Mouse (Mus musculus) erythroblast, adult 5-6 weeks (primary cell): ENCODE data around the gene Ccna2. TPM values are rescaled to one million over a fixed set of nuclear protein-coding genes. Genes with fewer than 3 reads are reported as not detected.
"Not testable (repeated sequence)": the region's sequence is repeated elsewhere in the genome, so short reads cannot be mapped to it uniquely, and the experiment has no call there.

Experiments
- ATAC-seq: replicated peaks from 2 replicates; pipeline ENCODE4 v1.8.0; 2016; ENCODE audit warnings: moderate number of reproducible peaks, mild to moderate bottlenecking, moderate TSS enrichment, inconsistent platforms; ENCODE audit not compliant: poor library complexity, low FRiP score, severe bottlenecking
- total RNA-seq, 2 experiments: library from RNA; stranded (forward) in 1 of 2; stranded (reverse) in 1 of 2; fragments of 150-400 nt in 1 of 2; fragments of 200-764, 138-1000 nt in 1 of 2; gene quantifications; 2 replicates each; pipeline versions ENCODE4 v1.2.3 to v1.2.4; 2015 to 2017; ENCODE audit warnings: low replicate concordance in 2 of 2

Ccna2 gene
- total RNA-seq (2015; ENCODE audit: low replicate concordance) (116 and 159 TPM in 2 replicates), total RNA-seq (2017; ENCODE audit: low replicate concordance) (147 and 151 TPM in 2 replicates)

DNA sequence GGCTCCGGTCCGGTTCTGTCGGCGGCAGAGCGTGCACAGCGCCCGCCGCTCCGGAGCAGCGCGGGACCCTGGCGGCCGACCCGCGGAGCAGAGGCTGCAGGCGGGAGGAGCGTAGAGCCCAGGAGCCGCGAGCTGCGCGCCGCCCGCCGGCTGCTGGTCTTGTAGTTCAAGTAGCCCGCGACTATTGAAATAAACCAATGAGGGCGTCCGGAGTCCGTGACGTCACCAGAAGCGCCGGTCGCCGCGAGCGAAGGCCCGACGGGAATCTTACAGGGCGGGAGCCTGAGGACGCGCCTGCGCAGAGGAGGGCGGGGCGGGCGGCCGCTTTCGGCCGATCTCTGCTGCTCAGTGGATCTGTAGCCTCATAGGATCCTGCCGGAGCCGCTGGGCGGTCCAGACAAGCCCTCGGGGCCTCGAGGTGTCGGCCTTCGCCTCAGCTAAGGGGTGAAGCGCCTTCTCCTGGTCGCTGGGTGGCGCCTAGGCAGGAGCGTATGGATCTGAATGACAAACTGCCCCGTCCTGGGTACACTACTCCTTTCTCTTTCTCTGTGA lies at the start of gene Ccna2:
Gene Ccna2 (minus strand): TSS at position 324 of the 552 bp plus-strand sequence.
- ATAC-seq, result peak; percentile 92

DNA sequence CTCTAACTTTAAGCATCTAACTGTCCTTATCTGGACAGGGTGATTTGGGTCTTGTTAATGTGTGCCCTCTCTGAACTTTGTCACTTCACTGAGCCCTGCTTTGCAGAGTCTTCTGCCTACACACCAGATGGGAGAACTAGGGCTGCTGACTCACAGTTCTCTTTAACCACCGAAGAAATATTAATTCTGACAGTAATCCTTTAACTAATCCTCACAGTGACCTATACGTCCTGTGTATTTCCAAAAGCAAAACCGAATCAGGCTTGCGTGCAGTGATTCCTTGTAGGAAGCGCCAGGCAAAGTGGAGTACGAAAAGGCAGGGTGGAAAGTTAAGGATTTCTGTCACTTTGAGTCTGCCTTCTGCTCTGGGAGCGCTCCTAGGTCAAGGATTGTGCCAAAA lies 46.2 kb upstream of the Ccna2 start:
- ATAC-seq, result no peak

DNA sequence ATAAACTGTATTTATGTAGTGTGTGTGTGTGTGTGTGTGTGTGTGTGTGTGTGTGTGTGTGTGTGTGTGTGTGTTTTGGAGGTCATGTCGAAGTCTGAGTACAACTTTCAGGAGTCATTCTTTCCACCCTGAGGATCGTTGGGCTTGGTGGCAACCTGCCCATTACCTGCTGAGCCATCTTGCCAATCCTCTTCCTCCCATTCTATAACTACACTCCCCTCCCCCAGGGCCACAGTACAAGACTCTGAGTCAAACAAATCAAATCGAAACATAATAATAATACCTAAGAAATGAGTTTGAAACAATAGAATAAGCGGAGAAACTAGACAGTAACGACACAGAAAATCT lies 41.9 kb upstream of the Ccna2 start:
- ATAC-seq, result no peak

DNA sequence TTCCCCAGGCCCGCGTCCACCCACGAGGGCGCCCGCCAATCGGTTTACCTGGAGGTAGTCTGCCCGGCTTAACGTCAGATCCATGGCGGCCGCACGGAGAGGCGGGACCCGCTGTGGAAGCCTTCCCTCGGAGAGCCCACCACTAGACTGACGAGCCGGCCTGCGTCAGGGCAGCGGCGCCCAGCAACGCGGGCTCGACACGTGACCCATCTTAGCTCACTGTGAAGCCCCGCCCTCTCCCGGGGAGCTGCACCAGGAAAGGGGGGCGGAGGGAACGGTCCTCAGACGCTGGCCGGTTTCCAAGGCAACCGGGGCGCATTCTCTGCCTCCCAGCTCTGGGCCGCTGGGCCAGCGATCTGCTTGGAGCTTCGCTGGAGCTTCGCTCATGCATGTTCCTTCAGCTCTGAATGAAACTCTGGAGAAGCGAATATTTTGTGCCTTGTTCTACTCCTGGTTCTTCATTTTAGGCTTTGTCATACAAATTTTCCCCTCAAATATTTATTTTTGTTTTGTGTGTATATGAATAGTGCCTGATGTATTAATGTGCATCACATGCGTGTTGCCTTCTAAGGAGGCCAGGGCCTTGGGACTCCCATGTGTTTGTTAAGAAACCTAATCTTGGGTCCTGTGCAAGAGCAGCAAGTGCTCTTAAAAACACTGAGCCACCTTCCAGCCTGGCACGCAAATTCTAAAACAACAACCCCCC lies 41.4 kb upstream of the Ccna2 start, which contains the start of gene Bbs7:
Gene Bbs7 (minus strand): TSS at position 276 of the 706 bp plus-strand sequence.
- ATAC-seq, result peak; percentile 100

DNA sequence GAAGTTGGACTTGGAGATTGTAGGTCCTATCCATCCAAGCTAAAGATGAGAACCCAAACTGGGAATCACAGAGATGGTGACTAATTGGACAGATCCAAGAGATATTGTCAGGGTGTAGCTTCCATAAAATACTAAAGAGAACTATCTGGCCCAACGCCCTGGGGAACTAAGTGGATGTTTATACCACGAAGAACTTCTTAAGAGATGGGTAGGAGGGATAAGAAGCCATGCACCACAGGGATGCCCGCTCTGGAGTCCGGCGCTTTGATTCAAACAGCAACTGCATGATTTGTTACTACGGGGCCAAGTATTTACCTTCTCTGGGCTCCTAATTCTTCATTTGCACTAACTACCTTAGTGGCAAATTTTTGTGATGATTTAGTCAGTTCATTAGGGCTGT lies 40.7 kb upstream of the Ccna2 start:
- ATAC-seq, result no peak

DNA sequence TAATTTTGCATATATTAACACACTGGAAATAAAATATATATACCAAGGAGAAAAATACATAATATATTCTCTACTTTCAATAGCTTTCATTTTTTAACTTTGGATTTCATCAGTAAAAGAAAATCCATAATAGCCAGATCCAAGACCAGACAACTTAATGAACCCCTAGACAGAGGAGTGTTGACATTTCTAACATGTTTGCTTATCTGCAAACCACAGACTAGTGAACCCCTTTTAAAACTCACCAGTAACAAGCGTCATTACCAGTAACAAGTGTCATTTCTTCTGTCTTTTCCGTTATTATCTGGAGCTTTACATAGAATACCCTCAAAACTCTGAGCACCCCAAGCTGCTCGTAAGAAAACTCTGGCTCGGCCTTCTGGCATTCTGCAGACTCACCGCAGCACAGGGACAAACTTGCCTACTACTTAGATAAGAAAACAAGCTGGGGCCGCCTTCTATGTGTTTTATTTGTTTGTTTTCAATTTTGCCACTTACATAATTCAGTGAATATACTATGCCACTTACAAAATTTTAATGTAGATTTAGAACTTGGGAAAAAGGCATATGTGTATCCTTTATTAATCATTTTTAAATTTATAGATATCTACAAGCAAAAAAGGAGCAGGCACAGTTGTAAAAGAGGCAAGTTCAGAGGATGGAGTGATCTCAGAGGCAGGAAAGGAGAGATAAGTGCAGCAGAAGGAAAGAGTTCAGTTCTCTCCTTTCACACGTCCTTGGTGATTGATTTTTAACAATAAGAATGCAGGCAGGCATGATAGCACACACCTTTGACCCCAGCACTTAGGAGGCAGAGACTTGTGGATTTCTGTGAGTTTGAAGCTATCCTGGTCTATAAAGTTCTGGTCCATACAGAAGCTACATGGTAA lies 34.2 kb upstream of the Ccna2 start:
- ATAC-seq, result peak; percentile 91

DNA sequence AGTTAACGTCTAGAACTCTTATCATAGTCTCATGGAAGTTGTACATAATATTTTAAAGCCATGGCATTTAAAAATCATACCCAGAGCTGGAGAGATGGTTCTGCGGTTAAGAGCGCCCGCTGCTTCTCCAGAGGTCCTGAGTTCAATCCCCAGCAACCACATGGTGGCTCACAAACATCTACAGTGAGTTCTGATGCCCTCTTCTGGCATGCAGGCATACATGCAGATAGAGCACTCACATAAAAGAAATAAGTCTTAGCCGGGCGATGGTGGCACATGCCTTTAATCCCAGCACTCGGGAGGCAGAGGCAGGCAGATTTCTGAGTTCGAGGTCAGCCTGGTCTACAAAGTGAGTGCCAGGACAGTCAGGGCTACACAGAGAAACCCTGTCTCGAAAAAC lies 27.8 kb upstream of the Ccna2 start:
- ATAC-seq, result not testable (repeated sequence)

DNA sequence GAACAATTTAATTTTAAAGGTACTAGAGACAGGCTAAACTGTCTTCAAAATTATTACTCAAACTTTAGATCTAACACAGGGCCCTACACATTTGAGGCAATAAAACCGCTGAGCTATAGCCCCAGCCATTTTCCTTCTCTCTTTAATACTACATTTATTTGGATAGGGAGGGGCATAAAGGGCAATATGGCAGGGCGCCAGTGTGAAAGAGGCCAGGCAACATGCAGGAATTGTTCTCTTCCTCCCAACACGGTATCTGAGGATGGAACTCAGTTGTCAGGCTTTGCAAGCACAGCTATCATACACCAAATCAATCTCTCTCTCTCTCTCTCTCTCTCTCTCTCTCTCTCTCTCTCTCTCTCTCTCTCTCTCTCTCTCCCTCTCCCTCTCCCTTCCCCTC lies 26.9 kb upstream of the Ccna2 start:
- no peak for ATAC-seq

DNA sequence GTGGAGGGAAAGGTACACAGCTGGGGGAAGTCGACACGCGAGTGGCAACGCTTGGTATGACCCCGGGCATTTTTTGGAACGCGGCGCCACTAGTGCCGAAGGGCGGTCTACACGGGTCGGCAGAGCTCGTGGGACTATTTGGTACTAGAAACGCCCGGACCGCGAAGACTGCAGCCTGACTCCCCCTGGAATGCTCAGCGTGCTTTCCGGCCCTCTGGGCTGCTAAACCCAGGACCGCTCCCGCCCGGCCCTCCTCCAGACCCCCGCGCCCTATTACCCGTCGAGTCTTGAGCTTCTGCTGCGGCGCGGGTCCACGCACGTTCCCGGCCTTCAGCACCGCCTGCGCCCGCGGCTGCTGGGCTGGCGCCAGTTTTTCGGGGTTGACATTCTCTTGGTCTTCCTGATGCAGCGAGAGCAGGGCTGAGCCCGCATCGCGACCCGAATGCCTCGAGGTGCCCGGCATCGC lies 556 bp downstream of the Ccna2 start:
- ATAC-seq, result no peak

DNA sequence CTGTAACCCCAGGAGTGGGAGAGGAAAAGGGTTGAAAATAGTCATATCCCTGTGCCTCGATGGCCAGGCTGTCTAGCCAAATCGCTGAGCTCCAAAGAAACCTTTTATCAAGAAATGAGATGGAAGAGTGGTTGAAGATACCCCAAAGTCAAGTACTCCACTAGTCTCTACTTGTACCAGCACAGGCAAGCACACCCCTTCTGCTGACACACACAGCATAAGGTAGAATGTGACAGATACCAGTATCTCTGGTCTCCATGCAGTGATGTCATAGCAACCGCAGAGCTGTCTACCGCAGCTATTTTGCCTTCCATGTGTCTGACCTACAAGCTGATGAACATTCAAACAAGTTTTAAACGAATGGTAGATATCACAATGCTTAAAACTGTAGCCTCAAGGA lies 2.1 kb downstream of the Ccna2 start:
- peak; percentile 80 for ATAC-seq

DNA sequence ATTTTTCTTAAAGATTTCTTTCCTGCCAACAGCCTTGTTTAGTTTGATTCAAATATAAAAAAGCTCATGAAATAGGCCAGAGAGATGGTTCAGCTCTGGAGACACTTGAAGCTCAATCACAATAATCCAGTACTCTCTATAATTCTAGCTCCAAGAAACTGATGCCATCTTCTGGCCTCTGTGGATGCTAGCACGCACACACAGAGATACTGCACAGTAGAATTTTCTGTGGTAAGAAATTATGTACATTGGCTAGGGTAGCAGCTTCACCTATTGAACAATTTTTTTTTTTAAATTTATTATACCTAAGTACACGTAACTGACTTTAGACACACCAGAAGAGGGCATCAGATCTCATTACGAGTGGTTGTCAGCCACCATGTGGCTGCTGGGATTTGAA lies 8.3 kb downstream of the Ccna2 start:
- no peak for ATAC-seq

DNA sequence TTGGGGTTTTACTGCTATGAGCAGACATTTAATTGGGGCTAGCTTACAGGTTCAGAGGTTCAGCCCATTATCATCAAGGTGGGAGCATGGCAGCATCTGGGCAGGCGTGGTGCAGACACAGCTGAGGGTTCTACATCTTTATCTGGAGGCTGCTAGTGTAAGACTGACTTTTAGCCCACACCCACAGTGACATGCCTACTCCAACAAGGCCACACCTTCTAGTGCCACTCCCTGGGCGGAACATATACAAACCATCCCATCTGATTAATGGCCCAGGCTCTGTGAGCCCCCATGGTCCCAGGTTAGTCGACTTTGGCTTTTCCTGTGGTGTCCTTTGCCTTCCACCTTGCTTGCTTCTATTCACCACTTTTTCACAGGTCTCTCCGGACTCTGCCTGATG lies 12.3 kb downstream of the Ccna2 start:
- ATAC-seq, result peak; percentile 91

DNA sequence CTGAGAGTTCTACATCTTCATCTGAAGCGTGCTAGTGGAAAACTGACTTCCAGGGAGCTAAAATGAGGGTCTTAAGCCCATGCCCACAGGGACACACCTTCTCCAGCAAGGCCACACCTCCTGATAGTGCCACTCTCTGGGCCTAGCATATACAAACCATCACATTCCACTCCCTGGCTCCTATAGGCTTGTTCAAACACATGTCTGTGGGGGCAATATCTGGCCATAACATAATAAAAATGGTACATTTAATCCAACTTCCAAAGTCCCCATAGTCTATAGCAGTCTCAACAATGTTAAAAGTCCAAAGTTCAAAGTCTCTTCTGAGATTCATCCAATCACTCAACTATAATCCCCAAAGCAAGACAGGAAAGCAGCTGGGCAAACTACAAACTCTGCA lies 14.3 kb downstream of the Ccna2 start:
- ATAC-seq, result no peak

DNA sequence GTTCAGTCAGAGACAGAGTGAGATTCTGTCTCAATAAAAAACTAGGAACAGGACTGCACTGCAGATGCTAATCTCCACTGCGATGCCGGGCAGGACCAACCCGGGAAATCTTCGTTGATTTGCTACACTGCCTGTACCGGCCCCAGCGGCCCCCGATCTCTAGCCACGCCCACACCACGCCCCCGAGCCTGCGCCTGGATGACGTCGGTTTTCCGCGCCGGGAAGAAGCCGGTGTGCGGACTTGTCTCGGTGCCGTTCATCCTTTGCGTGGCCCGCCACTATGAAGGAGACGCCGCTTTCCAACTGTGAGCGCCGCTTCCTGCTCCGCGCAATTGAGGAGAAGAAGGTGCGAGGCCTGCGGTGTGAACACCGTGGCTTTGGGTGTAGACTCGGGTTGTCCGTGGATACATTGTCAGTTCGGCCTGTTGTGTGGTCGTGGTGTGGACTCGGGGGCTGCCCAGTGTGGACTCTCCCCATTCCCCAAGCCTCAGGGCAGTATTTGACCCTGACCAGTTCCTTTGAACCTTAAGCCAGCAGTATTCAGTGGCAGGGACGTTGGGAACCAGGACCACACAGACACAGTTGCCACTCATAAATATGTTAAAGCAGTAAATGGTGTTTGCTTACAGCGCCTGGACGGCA lies 19.4 kb downstream of the Ccna2 start, which contains the start of gene Exosc9:
Gene Exosc9 (plus strand): TSS at position 201 of the 642 bp plus-strand sequence.
- peak; percentile 100 for ATAC-seq

DNA sequence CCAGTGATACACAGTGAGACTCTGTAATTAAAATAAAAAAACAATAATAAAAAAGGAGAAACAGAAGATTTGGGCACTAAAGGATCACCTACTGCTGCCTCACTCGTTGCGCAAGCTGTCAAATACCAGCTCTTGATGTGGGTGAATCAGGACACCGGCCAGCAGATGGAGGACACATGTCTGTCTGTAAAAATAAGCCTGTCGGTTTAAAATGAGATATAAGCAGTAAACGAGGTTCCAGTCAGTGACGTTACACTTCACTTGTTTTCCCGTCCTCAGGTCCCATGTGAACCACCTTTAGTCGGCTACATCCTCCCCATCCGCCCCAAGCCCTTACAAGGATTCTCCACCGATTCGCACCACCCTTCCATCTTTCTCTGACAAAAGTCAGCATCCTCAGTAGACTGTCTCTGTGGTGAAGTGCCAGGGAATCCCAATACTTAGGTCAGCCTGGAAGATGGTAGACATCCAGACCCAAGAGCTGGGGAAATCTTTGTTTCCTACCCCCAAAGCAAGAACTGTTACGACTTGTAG lies 20.0 kb downstream of the Ccna2 start:
- peak; percentile 36 for ATAC-seq

DNA sequence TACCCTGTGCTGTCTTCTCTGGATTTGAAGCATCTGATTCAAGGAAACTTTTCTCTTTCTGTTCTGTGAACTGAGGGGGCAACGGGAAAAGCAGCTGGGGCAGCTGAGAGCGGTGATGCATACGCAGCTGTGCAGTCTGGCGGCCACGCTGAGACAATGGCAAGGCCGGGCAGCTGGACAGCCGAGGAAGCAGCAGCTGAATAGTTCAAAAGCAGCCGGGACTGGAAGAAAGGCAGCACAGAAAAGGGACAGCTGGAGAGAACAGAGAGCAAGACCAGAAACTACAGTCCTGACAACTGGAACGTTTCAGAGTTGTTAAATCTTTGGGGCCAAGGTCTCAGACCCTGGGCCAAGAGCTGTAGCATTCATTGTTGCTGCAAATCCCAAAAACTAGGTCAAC lies 20.6 kb downstream of the Ccna2 start:
- ATAC-seq, result no peak

DNA sequence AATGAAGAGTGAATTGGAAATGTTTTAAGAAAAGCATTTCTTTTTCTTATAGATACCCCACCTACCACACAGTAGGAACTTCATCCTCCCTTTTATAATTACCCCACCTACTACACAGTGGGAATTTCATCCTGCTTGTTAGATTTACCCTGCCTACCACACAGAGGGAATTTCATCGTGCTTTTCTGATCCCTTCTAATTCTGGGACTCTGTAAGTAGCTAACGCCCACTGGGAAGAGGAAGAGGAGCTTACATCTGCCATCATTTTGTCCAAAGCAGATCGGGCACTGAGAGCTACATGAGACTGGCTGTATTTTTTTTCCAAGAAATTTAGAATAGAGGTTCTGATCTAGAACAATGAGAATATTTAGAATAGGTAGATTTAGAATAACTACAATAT lies 27.0 kb downstream of the Ccna2 start:
- ATAC-seq, result no peak

DNA sequence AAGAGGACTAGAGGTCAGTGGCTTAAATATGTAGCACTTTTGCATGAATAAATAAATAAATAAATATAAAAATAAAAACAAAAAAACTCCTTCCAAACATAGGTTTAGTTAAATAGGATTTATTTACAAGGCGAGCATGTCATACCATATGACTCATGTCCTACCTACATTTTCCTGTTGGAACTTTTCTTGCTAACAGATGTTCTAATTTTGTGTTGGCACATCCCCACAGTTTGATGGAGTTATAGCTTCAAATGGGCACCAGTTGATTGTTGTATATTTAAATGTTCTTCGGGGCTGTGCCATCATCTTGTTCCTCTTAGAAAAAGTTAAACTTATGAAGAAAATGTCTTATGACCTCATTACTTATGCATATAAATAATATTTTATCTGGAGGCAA lies 30.6 kb downstream of the Ccna2 start:
- no peak for ATAC-seq

DNA sequence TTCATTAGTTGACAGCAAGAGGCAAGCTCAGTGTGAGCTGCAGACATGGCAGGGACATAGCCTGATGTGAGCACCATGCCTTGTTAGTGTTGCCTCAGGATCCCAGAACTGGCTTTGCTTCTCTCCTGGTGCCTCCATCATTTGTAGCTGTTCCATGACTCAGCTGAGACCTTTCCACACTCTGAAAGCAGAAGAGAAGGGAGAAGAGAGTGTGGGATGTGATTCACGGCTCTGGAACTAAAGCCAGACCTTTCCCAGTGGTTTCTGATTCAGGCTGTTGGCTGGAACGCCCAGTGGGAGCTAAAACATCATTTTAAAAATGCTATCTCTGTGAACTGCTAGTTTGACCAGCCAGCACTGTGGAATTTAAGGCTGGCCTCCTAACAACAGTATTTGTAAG lies 31.2 kb downstream of the Ccna2 start:
- ATAC-seq, result no peak
